In the genomic region with DNA sequence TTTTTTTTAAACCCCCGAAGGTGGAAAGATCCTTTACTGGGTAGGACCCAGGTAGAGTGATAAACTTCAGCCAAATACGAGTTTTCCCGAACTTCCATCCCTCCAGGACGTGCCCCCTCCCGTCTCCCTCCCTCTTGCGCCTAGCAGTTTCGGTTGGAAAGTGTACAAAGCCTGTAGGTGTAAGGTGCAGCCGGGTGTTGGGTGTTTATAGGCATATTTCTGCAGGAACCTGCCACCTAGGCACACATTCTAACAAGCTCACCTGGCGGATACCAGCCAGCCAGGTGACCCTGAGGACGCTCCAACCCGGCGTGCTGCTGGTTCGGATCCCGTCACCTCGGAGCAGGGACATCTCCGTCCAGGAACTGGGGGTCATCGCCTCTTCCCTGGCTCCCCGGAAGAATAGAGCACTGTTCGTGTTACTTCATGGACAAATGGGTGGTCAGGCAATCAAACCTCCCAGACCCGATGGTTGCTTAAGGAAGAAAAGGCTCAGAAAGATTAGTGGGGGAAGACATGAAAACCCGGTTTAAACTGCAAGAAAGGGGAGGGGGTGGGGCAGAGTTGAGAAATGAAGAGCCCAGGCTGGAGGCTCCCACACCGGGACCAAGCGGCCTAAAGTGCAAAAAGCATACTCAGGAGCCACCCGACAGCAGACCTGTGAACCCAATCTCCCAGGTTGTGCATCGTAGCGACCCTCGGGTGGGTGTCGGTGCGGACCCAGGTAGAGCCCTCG, we compare ENCODE assay signal across 8 mouse cellular contexts. TPM values are rescaled to one million over a fixed set of nuclear protein-coding genes. Genes with fewer than 3 reads are reported as not detected.
DNase-seq lines count a peak whose midpoint lies in the region; ATAC-seq and TF ChIP-seq lines count a peak whose summit lies in the region.

No protein-coding gene starts in this region.

- peak; percentile 94 for DNase-seq in heart, adult 11 months
- no peak for DNase-seq in heart, postnatal 4 days
- DNase-seq in G1E (ENCODE audit: low spot score) = no peak
- DNase-seq in Muller cell, postnatal 12 days (ENCODE audit: inconsistent ontology term) = no peak
- no peak for DNase-seq in layer of hippocampus, adult 9-10 months (ENCODE audit: low spot score)

- no peak for TF ChIP-seq CTCF in G1E (IDR thresholded peaks at IDR 0.05; ENCODE audit: low read depth, low read length)

- peak overlapping the region; percentile 73 for H3K9ac ChIP-seq in heart, embryonic 11.5 days (ENCODE audit: low read depth, low read length)
- peak overlapping the region; percentile 67 for H3K9ac ChIP-seq in limb, embryonic 13.5 days
- H3K9ac ChIP-seq in neural tube, embryonic 14.5 days (replicated peaks; ENCODE audit: low read depth, low read length) = 0 out of 2 replicates have a peak overlapping the region, but pooled peaks have one; percentile 16

- H3K9me3 ChIP-seq in G1E (replicated peaks) = no peaks in the 10 kb centered on the region
- H3K9me3 ChIP-seq in heart, embryonic 11.5 days (replicated peaks; ENCODE audit: control insufficient read depth, low read length) = no peaks in the 10 kb centered on the region
- no peaks in the 10 kb centered on the region for H3K9me3 ChIP-seq in limb, embryonic 13.5 days
- H3K9me3 ChIP-seq in neural tube, embryonic 14.5 days (ENCODE audit: control insufficient read depth, low read length) = no peaks in the 10 kb centered on the region

- H3K27me3 ChIP-seq in G1E (ENCODE audit: insufficient read depth, low read length) = peaks cover 38% of the 10 kb centered on the region
- 0 out of 2 replicates have a peak, but pooled peaks cover 2% of the 10 kb centered on the region for H3K27me3 ChIP-seq in heart, embryonic 11.5 days (ENCODE audit: control insufficient read depth, insufficient read depth, low read length)
- no peaks in the 10 kb centered on the region for H3K27me3 ChIP-seq in limb, embryonic 13.5 days
- H3K27me3 ChIP-seq in neural tube, embryonic 14.5 days (ENCODE audit: control insufficient read depth, insufficient read depth, low read length) = peaks cover 28% of the 10 kb centered on the region

- 2% methylated on average over 30 of the region's 30 CpGs for WGBS in heart, embryonic 11.5 days (ENCODE audit: insufficient replicate concordance)
- WGBS in limb, embryonic 13.5 days = under 1% methylated on average over 30 of the region's 30 CpGs
- under 1% methylated on average over 30 of the region's 30 CpGs for WGBS in neural tube, embryonic 14.5 days

- peak overlapping the region; percentile 80 for H3K4me2 ChIP-seq in heart, embryonic 11.5 days
- peak overlapping the region; percentile 88 for H3K4me2 ChIP-seq in limb, embryonic 13.5 days (replicated peaks)
- H3K4me2 ChIP-seq in neural tube, embryonic 14.5 days (ENCODE audit: low read depth, low read length) = peak overlapping the region; percentile 70

- H3K36me3 ChIP-seq in G1E (replicated peaks) = peaks cover 6% of the 10 kb centered on the region
- no peaks in the 10 kb centered on the region for H3K36me3 ChIP-seq in heart, embryonic 11.5 days (ENCODE audit: control insufficient read depth, insufficient read depth, low read length)
- H3K36me3 ChIP-seq in limb, embryonic 13.5 days = no peaks in the 10 kb centered on the region
- no peaks in the 10 kb centered on the region for H3K36me3 ChIP-seq in neural tube, embryonic 14.5 days (ENCODE audit: control insufficient read depth, insufficient read depth, low read length)

- H3K4me1 ChIP-seq in G1E (ENCODE audit: insufficient read depth, low read depth, low read length) = peaks cover 48% of the 10 kb centered on the region
- peaks cover 16% of the 10 kb centered on the region for H3K4me1 ChIP-seq in heart, embryonic 11.5 days (ENCODE audit: control insufficient read depth, insufficient read depth, low read length)
- peaks cover 31% of the 10 kb centered on the region for H3K4me1 ChIP-seq in limb, embryonic 13.5 days
- H3K4me1 ChIP-seq in neural tube, embryonic 14.5 days (ENCODE audit: control insufficient read depth, insufficient read depth, low read length) = peaks cover 39% of the 10 kb centered on the region

- peak overlapping the region; percentile 99 for H3K4me3 ChIP-seq in G1E (ENCODE audit: low read depth, low read length)
- H3K4me3 ChIP-seq in heart, embryonic 11.5 days (ENCODE audit: low read depth, low read length) = peak overlapping the region; percentile 69
- peak overlapping the region; percentile 92 for H3K4me3 ChIP-seq in limb, embryonic 13.5 days
- peak overlapping the region; percentile 29 for H3K4me3 ChIP-seq in neural tube, embryonic 14.5 days (ENCODE audit: low read depth, low read length)

- H3K27ac ChIP-seq in heart, embryonic 11.5 days (ENCODE audit: low read depth, low read length) = peak overlapping the region; percentile 80
- H3K27ac ChIP-seq in limb, embryonic 13.5 days = peak overlapping the region; percentile 98
- H3K27ac ChIP-seq in neural tube, embryonic 14.5 days (ENCODE audit: low read depth, low read length) = no peak overlapping the region

- no peak for ATAC-seq in G1E (ENCODE audit: extremely low read depth, insufficient number of reproducible peaks, low FRiP score, poor library complexity, severe bottlenecking)
- no peak for ATAC-seq in heart, embryonic 11.5 days (replicated peaks; ENCODE audit: insufficient number of reproducible peaks, low FRiP score, low TSS enrichment)
- ATAC-seq in limb, embryonic 13.5 days (ENCODE audit: low FRiP score, low read depth) = no peak
- no peak for ATAC-seq in neural tube, embryonic 14.5 days (ENCODE audit: low read depth)

RNA-seq across cellular contexts. Expression of gene Ccnd2, which starts 2.1 kb away (rescaled TPM):
- 100 to 1,000 TPM; 282 to 291 TPM for total RNA-seq in heart, postnatal 4 days (2021)
- total RNA-seq in G1E (2014; fragmentation: Nextera tagmentation) = 549 and 656 TPM in 2 replicates
- total RNA-seq in G1E (2017) = 127 and 152 TPM in 2 replicates
- polyA plus RNA-seq in G1E (2012) = 822 and 1,195 TPM in 2 replicates
- 712 and 821 TPM in 2 replicates for polyA plus RNA-seq in heart, embryonic 11.5 days (2014; fragmentation: Nextera tagmentation; extraction: Ambion mirVana)
- polyA plus RNA-seq in limb, embryonic 13.5 days (2015; fragmentation: Nextera tagmentation; extraction: Ambion mirVana) = 1,475 and 1,588 TPM in 2 replicates
- polyA plus RNA-seq in neural tube, embryonic 14.5 days (2014; fragmentation: Nextera tagmentation; extraction: Ambion mirVana) = 78.2 and 110 TPM in 2 replicates

RNA-seq across cellular contexts. Expression of gene Tigar, which starts 44.8 kb away (rescaled TPM):
- total RNA-seq in heart, postnatal 4 days (2021) = 10 to 100 TPM; 29.4 to 32.9 TPM
- 2.5 and 3.4 TPM in 2 replicates for total RNA-seq in G1E (2014; fragmentation: Nextera tagmentation)
- total RNA-seq in G1E (2017) = 4.0 and 4.7 TPM in 2 replicates
- 0.94 and 1.1 TPM in 2 replicates for polyA plus RNA-seq in G1E (2012)
- 5.5 and 6.9 TPM in 2 replicates for polyA plus RNA-seq in heart, embryonic 11.5 days (2014; fragmentation: Nextera tagmentation; extraction: Ambion mirVana)
- polyA plus RNA-seq in limb, embryonic 13.5 days (2015; fragmentation: Nextera tagmentation; extraction: Ambion mirVana) = 3.1 and 3.6 TPM in 2 replicates
- polyA plus RNA-seq in neural tube, embryonic 14.5 days (2014; fragmentation: Nextera tagmentation; extraction: Ambion mirVana) = 4.2 and 6.7 TPM in 2 replicates

Comparison
In these comparisons a context has a peak if more than half of its experiments do, and no peak if none do; other contexts are left out.
1. H3K4me3 ChIP-seq: peak in every context shown above with its lines; median percentile 99 in G1E; 92 in limb, embryonic 13.5 days; 69 in heart, embryonic 11.5 days; 29 in neural tube, embryonic 14.5 days.
2. H3K9ac ChIP-seq: peak in every context shown above with its lines; median percentile 73 in heart, embryonic 11.5 days; 67 in limb, embryonic 13.5 days; 16 in neural tube, embryonic 14.5 days.